Mouse (Mus musculus) c-Kit-positive CD71-positive TER-119-negative erythroid progenitor cells, embryonic 14.5 days (primary cell): Measurements from ENCODE around the gene Csmd2.

Experiments used
- DNase-seq: peaks from one replicate; pipeline ENCODE4 v3.0.0-alpha.2; 2013; ENCODE audit warnings: low read depth

Csmd2 gene

GRCm38 (mm10) chr4:128241854-128242356 is 254.2 kb downstream of the Csmd2 start:
- DNase-seq: no peak

DNA sequence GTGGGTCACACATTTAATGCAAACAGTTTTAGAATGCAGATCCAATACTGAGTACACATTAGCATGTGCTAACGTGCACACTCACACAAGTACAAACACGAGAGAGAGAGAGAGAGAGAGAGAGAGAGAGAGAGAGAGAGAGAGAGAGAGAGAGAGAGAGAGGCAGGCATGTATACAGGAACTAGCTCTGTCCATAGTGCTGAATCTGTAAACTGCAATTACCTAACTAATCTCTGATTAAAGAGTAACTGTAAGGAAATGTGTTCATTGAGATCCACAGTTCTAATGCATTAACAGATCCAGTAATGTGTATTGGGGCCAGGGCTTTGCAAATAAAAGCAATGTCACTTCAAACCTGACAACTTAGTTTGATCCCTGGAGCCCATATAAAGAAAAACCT is 257.5 kb downstream of the Csmd2 start:
- no peak for DNase-seq

- no peak for DNase-seq
These were observed 261.0 kb downstream of the Csmd2 start for GRCm38 (mm10) chr4:128248676-128249075.

DNA sequence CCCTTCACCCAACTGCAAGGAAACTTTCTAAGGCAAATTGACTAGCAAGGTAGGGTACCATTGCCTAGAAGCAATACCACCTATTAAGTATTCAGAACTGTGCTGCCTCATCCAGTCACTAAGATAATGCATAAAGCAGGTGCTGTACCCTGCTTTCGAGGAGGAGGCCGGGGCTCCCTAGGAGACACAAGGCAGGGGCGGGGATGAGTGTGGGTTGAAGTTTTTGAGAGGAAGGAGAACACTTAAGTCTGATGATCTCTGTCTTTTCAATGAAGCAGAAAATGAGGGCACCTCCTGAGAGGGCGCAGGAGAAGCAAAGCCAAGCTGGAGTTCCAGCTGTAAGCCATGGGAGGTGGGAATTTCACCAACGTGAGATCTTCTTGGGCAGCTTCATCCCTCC is 271.6 kb downstream of the Csmd2 start:
- no peak for DNase-seq

GRCm38 (mm10) chr4:128260907-128261560 is 273.4 kb downstream of the Csmd2 start, which contains the start of gene Hmgb4:
Hmgb4 (minus strand) TSS chr4:128260957.
- DNase-seq: no peak

- DNase-seq: no peak
These were observed 276.8 kb downstream of the Csmd2 start for GRCm38 (mm10) chr4:128264491-128264890.

- DNase-seq: no peak
These were observed 277.7 kb downstream of the Csmd2 start for GRCm38 (mm10) chr4:128265341-128265740.

GRCm38 (mm10) chr4:128269261-128269875 is 281.7 kb downstream of the Csmd2 start:
- DNase-seq: no peak

DNA sequence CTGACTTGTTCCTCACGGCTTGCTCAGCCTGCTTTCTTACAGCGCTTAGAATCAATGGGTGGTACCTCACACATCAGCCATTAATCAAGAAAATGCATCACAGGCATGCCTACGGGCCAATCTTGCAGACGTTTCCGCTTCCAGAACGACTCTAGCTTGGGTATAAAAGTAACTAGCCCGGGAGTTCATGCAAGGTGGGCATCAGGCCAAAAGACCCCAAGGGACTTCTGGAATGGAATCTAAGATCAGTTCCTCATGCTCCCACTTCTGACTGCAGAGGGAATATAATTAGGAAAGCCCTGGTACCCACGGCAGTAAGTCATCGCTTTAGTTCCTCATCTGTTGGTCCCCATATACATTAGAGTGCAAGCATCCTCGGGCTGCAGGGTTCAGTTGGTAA is 282.5 kb downstream of the Csmd2 start:
- DNase-seq: no peak

GRCm38 (mm10) chr4:128270931-128271330 is 283.3 kb downstream of the Csmd2 start:
- DNase-seq: no peak

- no peak for DNase-seq
These were observed 284.8 kb downstream of the Csmd2 start for GRCm38 (mm10) chr4:128272501-128272900.

DNA sequence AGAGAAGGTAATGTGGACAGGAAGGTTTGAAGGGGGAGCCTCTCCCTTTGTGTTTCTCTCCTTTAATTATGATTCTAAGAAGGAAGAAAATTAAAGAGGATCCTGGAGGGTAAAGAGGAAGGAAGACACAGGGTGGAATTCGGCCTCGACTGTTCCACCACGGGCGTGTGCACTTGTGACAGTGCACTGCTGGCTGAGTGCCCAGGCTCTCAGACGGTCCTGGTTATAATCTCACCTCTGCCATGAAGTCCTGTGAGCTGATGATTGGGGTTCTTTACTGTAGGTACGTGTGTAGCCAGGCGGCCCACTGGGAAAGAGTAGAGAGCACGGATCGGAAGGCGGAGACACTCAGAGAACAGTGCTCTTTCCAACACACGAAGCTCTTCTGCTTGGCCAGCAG is 285.5 kb downstream of the Csmd2 start:
- DNase-seq: no peak

- no peak for DNase-seq
These were observed 287.5 kb downstream of the Csmd2 start for GRCm38 (mm10) chr4:128275116-128275515.

DNA sequence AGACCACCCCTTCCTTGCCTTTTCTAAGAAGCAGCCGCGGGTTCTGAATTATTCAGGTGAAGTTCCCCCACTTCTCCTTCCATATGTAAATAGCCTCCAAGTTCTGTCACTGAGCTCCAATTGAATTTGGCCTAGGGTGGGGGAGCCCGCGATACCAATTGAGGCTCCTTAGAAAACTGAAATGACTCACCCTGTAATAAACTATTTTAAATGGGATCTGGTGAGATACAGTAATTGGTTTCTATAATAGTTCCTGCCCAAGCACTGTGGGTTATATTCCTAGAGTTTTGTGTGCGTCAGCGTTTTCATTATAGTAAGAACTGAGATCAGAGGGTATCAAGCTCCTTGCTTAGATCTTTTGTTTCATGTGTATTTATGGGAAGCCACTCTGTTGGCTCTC is 287.9 kb downstream of the Csmd2 start:
- no peak for DNase-seq

DNA sequence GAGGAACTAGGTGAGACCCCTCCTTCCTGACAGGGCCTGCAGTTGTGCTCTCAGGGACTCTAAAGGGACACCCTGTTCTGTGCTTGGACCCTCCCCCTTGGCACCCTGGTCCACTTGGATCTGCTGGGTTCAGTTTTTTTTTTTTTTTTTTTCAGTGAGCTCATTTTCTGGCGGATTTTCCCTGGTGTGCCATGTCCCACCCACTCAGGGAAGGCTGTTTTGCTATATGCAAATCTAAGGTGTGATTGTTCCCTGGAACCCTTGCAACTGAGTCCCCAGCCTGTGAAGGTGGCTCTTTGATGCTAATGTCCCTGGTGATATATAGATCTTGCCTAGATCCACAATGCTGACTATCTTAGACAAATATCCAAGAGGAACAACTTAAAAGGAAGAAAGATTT is 297.4 kb downstream of the Csmd2 start:
- DNase-seq: no peak

DNA sequence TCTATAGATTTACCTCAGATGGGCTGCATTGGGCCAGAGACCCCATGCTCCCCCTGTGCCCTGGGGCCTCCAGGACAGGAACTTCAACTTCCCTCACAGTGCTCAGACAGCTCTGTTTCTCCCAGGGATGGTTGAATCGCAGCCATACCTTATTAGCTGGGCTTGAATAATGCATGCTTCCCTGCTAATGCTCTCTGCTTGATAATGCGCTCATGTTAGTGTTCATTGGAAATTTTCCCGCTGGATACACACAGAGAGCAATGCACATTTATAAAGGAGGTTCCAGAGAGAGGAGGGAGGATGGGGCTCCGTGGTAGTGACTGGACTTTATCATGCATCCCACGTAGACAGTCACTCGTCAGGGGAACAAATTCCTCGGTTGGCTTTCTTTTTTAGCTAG is 300.4 kb downstream of the Csmd2 start:
- DNase-seq: no peak

GRCm38 (mm10) chr4:128304049-128304448 is 316.4 kb downstream of the Csmd2 start:
- DNase-seq: no peak

- DNase-seq: no peak
These were observed 318.4 kb downstream of the Csmd2 start for GRCm38 (mm10) chr4:128306011-128306410.

DNA sequence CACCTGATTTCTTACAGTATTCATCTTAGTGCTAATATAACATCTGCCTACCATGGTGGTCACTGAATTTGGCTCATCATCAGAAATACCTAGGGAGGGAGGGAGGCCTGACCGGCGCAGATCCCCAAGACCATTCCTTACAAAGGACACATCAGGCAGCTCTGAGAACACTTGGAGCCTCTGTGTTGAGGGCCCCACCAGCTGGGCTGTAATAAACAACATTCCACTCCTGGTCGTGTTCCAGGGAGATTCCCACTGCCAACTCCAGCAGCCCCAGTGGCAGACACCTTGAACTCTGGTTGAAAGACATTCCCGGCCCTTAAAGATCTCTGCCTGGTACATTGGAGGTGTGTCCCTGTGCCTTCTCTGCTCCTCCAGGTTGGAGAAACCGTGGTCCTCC is 327.7 kb downstream of the Csmd2 start:
- DNase-seq: no peak

GRCm38 (mm10) chr4:128317951-128318350 is 330.3 kb downstream of the Csmd2 start:
- no peak for DNase-seq

- DNase-seq: no peak
These were observed 337.9 kb downstream of the Csmd2 start for GRCm38 (mm10) chr4:128325511-128325910.

- no peak for DNase-seq
These were observed 339.1 kb downstream of the Csmd2 start for GRCm38 (mm10) chr4:128326755-128327154.

- DNase-seq: no peak
These were observed 339.8 kb downstream of the Csmd2 start for GRCm38 (mm10) chr4:128327421-128327820.

GRCm38 (mm10) chr4:128330519-128330918 is 342.9 kb downstream of the Csmd2 start:
- no peak for DNase-seq
